In the genomic region with DNA sequence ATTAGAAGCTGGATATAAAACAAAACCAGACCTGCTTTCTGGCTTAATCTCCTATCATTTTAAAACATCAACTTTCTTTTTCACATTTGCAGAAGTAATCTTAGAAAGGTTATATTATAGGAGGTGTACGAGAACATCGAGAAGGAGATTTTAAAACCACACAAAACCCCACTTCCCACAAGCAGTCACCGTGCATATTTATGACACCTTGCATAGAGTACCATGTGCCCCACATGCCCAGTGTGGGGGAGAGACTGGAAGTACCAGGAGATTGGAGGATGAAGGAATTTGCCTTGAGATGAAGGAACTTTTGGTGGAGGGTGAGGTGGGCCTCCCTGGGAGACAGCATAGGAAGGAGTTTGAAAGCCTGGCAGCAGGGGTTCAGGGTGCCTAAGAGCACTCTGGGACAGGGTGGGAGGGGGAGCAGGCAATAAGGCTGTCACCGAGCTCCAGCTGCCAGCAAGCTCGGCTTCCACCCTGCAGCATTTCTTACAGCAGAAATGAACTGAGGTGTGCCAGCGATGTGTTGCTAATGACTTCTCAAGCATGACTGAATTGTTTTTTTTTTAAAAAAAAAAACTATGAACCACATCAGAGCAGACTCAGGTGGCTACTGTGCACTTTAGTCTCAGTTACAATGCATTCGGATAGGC, we compare ENCODE assay signal across 19 mouse cellular contexts.
DNase-seq lines count a peak whose midpoint lies in the region; ATAC-seq and TF ChIP-seq lines count a peak whose summit lies in the region.
"Had no signal": no experiment of that assay in that cellular context is flagged by ENCODE, and none has a peak within 500 bp of the region (broad histone marks: within the 10 kb centered on the region; RNA-seq: fewer than 3 reads in every experiment).

No protein-coding gene starts in this region.

- TF ChIP-seq CTCF in left cerebral cortex, adult 2 months (IDR thresholded peaks at IDR 0.05), result no peak

- H3K4me2 ChIP-seq in forebrain, embryonic 14.5 days (ENCODE audit: low read length), result no peak overlapping the region
- H3K4me2 ChIP-seq in forebrain, embryonic 15.5 days (replicated peaks), result no peak overlapping the region
- H3K4me2 ChIP-seq in hindbrain, embryonic 12.5 days (replicated peaks), result no peak overlapping the region
- H3K4me2 ChIP-seq: embryonic facial prominence, embryonic 12.5 days; heart, embryonic 11.5 days; liver, embryonic 11.5 days had no signal

- intact Hi-C loops in left cerebral cortex, adult 2 months (cut with DNase I), result no loop called here

- no peaks in the 10 kb centered on the region for H3K27me3 ChIP-seq in forebrain, embryonic 14.5 days (replicated peaks; ENCODE audit: control insufficient read depth, insufficient read depth, low read length)
- no peaks in the 10 kb centered on the region for H3K27me3 ChIP-seq in forebrain, embryonic 15.5 days
- no peaks in the 10 kb centered on the region for H3K27me3 ChIP-seq in hindbrain, embryonic 12.5 days
- H3K27me3 ChIP-seq: CH12.LX; embryonic facial prominence, embryonic 12.5 days; megakaryocyte, embryonic 14.5 days had no signal

- H3K9me3 ChIP-seq in forebrain, embryonic 14.5 days (replicated peaks; ENCODE audit: control insufficient read depth, low read length), result no peaks in the 10 kb centered on the region
- H3K9me3 ChIP-seq in forebrain, embryonic 15.5 days, result no peaks in the 10 kb centered on the region
- H3K9me3 ChIP-seq in hindbrain, embryonic 12.5 days (replicated peaks), result no peaks in the 10 kb centered on the region

- 0 out of 2 replicates have a peak, but pooled peaks have one; percentile 18 for ATAC-seq in forebrain, embryonic 14.5 days
- no peak for ATAC-seq in forebrain, embryonic 15.5 days (replicated peaks)
- ATAC-seq in hindbrain, embryonic 12.5 days (ENCODE audit: low FRiP score), result no peak
- ATAC-seq: midbrain, embryonic 16.5 days had no signal

- WGBS in forebrain, embryonic 14.5 days, result 67% methylated on average over 7 of the region's 7 CpGs
- WGBS in forebrain, embryonic 15.5 days, result 58% methylated on average over 7 of the region's 7 CpGs
- 67% methylated on average over 7 of the region's 7 CpGs for WGBS in hindbrain, embryonic 12.5 days

- no peak overlapping the region for H3K9ac ChIP-seq in forebrain, embryonic 14.5 days (ENCODE audit: low read length)
- no peak overlapping the region for H3K9ac ChIP-seq in forebrain, embryonic 15.5 days (replicated peaks)
- no peak overlapping the region for H3K9ac ChIP-seq in hindbrain, embryonic 12.5 days
- H3K9ac ChIP-seq: embryonic facial prominence, embryonic 12.5 days had no signal

- no peak overlapping the region for H3K4me3 ChIP-seq in forebrain, embryonic 14.5 days (ENCODE audit: low read depth, low read length)
- no peak overlapping the region for H3K4me3 ChIP-seq in forebrain, embryonic 15.5 days
- no peak overlapping the region for H3K4me3 ChIP-seq in left cerebral cortex, adult 2 months
- H3K4me3 ChIP-seq in hindbrain, embryonic 12.5 days, result no peak overlapping the region
- H3K4me3 ChIP-seq: embryonic facial prominence, embryonic 12.5 days; megakaryocyte, embryonic 14.5 days had no signal

- H3K4me1 ChIP-seq in forebrain, embryonic 14.5 days (ENCODE audit: control insufficient read depth, insufficient read depth, low read length), result no peaks in the 10 kb centered on the region
- H3K4me1 ChIP-seq in forebrain, embryonic 15.5 days, result no peaks in the 10 kb centered on the region
- 0 out of 2 replicates have a peak, but pooled peaks cover 3% of the 10 kb centered on the region for H3K4me1 ChIP-seq in hindbrain, embryonic 12.5 days
- H3K4me1 ChIP-seq: embryonic facial prominence, embryonic 12.5 days; megakaryocyte, embryonic 14.5 days had no signal

- DNase-seq in forebrain, embryonic 14.5 days (ENCODE audit: low spot score), result peak; percentile 17
- DNase-seq in retina, postnatal 1 day, result peak; percentile 8
- no peak for DNase-seq in retina, embryonic 14.5 days (ENCODE audit: low spot score)
- peak; percentile 23 for DNase-seq in kidney, postnatal 10 days
- no peak for DNase-seq in left cerebral cortex, adult 2 months (ENCODE audit: extremely low spot score in 1 of 2, low spot score in 2 of 2)
- DNase-seq in ovary, postnatal 36 days (ENCODE audit: low spot score), result no peak
- DNase-seq: adrenal gland, postnatal 10 days; cerebellum, adult 2 months; gastrocnemius, postnatal 25 days; heart, postnatal 14 days; thymus, postnatal 14 days had no signal

- no peak overlapping the region for H3K27ac ChIP-seq in forebrain, embryonic 14.5 days (ENCODE audit: low read depth, low read length)
- H3K27ac ChIP-seq in forebrain, embryonic 15.5 days (replicated peaks), result no peak overlapping the region
- H3K27ac ChIP-seq in left cerebral cortex, adult 2 months, result no peak overlapping the region
- no peak overlapping the region for H3K27ac ChIP-seq in hindbrain, embryonic 12.5 days
- H3K27ac ChIP-seq: embryonic facial prominence, embryonic 12.5 days had no signal

- no peaks in the 10 kb centered on the region for H3K36me3 ChIP-seq in forebrain, embryonic 14.5 days (ENCODE audit: control insufficient read depth, insufficient read depth, low read length)
- no peaks in the 10 kb centered on the region for H3K36me3 ChIP-seq in forebrain, embryonic 15.5 days
- H3K36me3 ChIP-seq in hindbrain, embryonic 12.5 days, result no peaks in the 10 kb centered on the region
- H3K36me3 ChIP-seq: embryonic facial prominence, embryonic 12.5 days had no signal

Comparison
In these comparisons a context has a peak if more than half of its experiments do, and no peak if none do; other contexts are left out.
1. DNase-seq: peak in forebrain, embryonic 14.5 days (single experiment), retina, postnatal 1 day (single experiment) and kidney, postnatal 10 days (single experiment); none in retina, embryonic 14.5 days (single experiment), left cerebral cortex, adult 2 months (0 of 2) and ovary, postnatal 36 days (single experiment).